Mouse (Mus musculus) intestine, embryonic 16.5 days (tissue): ENCODE results near the gene Phf2. TPM values are rescaled to one million over a fixed set of nuclear protein-coding genes. Genes with fewer than 3 reads are reported as not detected.

ENCODE experiments used
- ATAC-seq: fragments of 200-750 bp; cut with Nextera tagmentation; 2 replicates; pipeline ENCODE4 v1.8.0; 2017; ENCODE audit warnings: moderate TSS enrichment, moderate library complexity
- H3K27ac ChIP-seq: fragments of 300-500 bp; sonication (generic); 2 replicates; pipeline ENCODE4 v1.5.1; 2014; ENCODE audit warnings: mild to moderate bottlenecking, low read length
- H3K27me3 ChIP-seq: fragments of 300-500 bp; sonication (generic); replicated peaks from 2 replicates; pipeline ENCODE4 v1.6.1; 2014; ENCODE audit warnings: low read length, control low read depth, mixed read lengths; ENCODE audit not compliant: control insufficient read depth, insufficient read depth
- H3K36me3 ChIP-seq: fragments of 300-500 bp; sonication (generic); 2 replicates; pipeline ENCODE4 v1.6.1; 2014; ENCODE audit warnings: low read length, control low read depth; ENCODE audit not compliant: control insufficient read depth, insufficient read depth
- H3K4me1 ChIP-seq: fragments of 300-500 bp; sonication (generic); 2 replicates; pipeline ENCODE4 v1.6.1; 2014; ENCODE audit warnings: low read length, control low read depth, mixed read lengths; ENCODE audit not compliant: control insufficient read depth, insufficient read depth
- H3K4me2 ChIP-seq: fragments of 300-500 bp; sonication (generic); 2 replicates; pipeline ENCODE4 v1.6.1; 2014; ENCODE audit warnings: low read depth, low read length, control low read depth
- H3K4me3 ChIP-seq: fragments of 300-500 bp; sonication (generic); 2 replicates; pipeline ENCODE4 v1.5.1; 2014; ENCODE audit warnings: mild to moderate bottlenecking, low read length
- H3K9ac ChIP-seq: fragments of 300-500 bp; sonication (generic); 2 replicates; pipeline ENCODE4 v1.6.1; 2014; ENCODE audit warnings: low read depth, low read length
- H3K9me3 ChIP-seq: fragments of 300-500 bp; sonication (generic); 2 replicates; pipeline ENCODE4 v1.6.1; 2016; ENCODE audit warnings: low read length, control low read depth; ENCODE audit not compliant: control insufficient read depth
- WGBS: fragments of 180-500 bp; shearing (Covaris S2); extraction: QIAGEN DNeasy Blood & Tissue Kit; methylation state at CpG from one replicate; pipeline ENCODE4 v1.1.7; 2014; 5-methylcytosine and 5-hydroxymethylcytosine counted together
- polyA plus RNA-seq: library from polyadenylated mRNA; unstranded; fragments of >200 nt; fragmentation: Nextera tagmentation; extraction: Ambion mirVana; gene quantifications from 2 replicates; pipeline ENCODE4 v1.2.1, GENCODE M21; 2015

Gene Phf2
- polyA plus RNA-seq, 1 experiment from 2014 or later = 3.9 TPM

- peak; percentile 96 for ATAC-seq
- 29% methylated on average over 27 of the region's 27 CpGs for WGBS
- no peaks in the 10 kb centered on the region for H3K9me3 ChIP-seq
- H3K27me3 ChIP-seq = no peaks in the 10 kb centered on the region
- no peaks in the 10 kb centered on the region for H3K36me3 ChIP-seq
- H3K9ac ChIP-seq = peak overlapping the region; percentile 44
- no peak overlapping the region for H3K27ac ChIP-seq
- peaks cover 4% of the 10 kb centered on the region; the same call in 1 of the 2 replicates for H3K4me1 ChIP-seq
- H3K4me3 ChIP-seq = no peak overlapping the region
- peak overlapping the region; percentile 36; the same call in 1 of the 2 replicates for H3K4me2 ChIP-seq
Observed at GRCm38 (mm10) chr13:48782727-48783725, 87.9 kb downstream of the Phf2 start.

GRCm38 (mm10) chr13:48780345-48781010 is 90.4 kb downstream of the Phf2 start:
- no peak for ATAC-seq
- Histone ChIP-seq H3K27me3 (no peaks in the 10 kb centered on the region), H3K4me1 (peaks cover 4% of the 10 kb centered on the region; the same call in 1 of the 2 replicates), H3K4me3 (no peak overlapping the region), H3K9me3 (no peaks in the 10 kb centered on the region), H3K4me2 (no peak overlapping the region), H3K36me3 (no peaks in the 10 kb centered on the region), H3K27ac (no peak overlapping the region), H3K9ac (no peak overlapping the region)
- whole genome bisulfite sequencing = 57% methylated on average over 9 of the region's 9 CpGs

- Histone ChIP-seq H3K9ac (no peak overlapping the region), H3K4me1 (peaks cover 4% of the 10 kb centered on the region; the same call in 1 of the 2 replicates), H3K27me3 (no peaks in the 10 kb centered on the region), H3K36me3 (no peaks in the 10 kb centered on the region), H3K4me3 (no peak overlapping the region), H3K4me2 (no peak overlapping the region), H3K27ac (0 out of 2 replicates have a peak overlapping the region, but pooled peaks have one; percentile 25), H3K9me3 (no peaks in the 10 kb centered on the region)
- 46% methylated on average over 11 of the region's 11 CpGs for WGBS
- no peak for ATAC-seq
Observed at GRCm38 (mm10) chr13:48779592-48780344, 91.2 kb downstream of the Phf2 start.

- H3K27me3 ChIP-seq = no peaks in the 10 kb centered on the region
- no peak overlapping the region for H3K27ac ChIP-seq
- WGBS = 68% methylated on average over 4 of the region's 4 CpGs
- ATAC-seq = no peak
- no peak overlapping the region for H3K4me2 ChIP-seq
- H3K9me3 ChIP-seq = no peaks in the 10 kb centered on the region
- H3K4me3 ChIP-seq = no peak overlapping the region
- H3K4me1 ChIP-seq = peaks cover 4% of the 10 kb centered on the region; the same call in 1 of the 2 replicates
- no peak overlapping the region for H3K9ac ChIP-seq
- H3K36me3 ChIP-seq = no peaks in the 10 kb centered on the region
Observed at GRCm38 (mm10) chr13:48778138-48778537, 92.8 kb downstream of the Phf2 start.

- Histone ChIP-seq H3K4me3 (no peak overlapping the region), H3K9me3 (no peaks in the 10 kb centered on the region), H3K9ac (no peak overlapping the region), H3K27ac (no peak overlapping the region), H3K36me3 (no peaks in the 10 kb centered on the region), H3K27me3 (no peaks in the 10 kb centered on the region), H3K4me1 (no peaks in the 10 kb centered on the region), H3K4me2 (no peak overlapping the region)
- ATAC-seq = no peak
- WGBS = 68% methylated on average over 7 of the region's 7 CpGs
Observed at GRCm38 (mm10) chr13:48774506-48774905, 96.4 kb downstream of the Phf2 start.

GRCm38 (mm10) chr13:48768109-48768508 is 102.8 kb downstream of the Phf2 start:
- ATAC-seq = no peak

GRCm38 (mm10) chr13:48763701-48764245 is 107.1 kb downstream of the Phf2 start:
- WGBS = 60% methylated on average over 11 of the region's 11 CpGs
- Histone ChIP-seq H3K4me1 (no peaks in the 10 kb centered on the region), H3K27me3 (peaks cover 2% of the 10 kb centered on the region; the same call in 1 of the 2 replicates), H3K4me3 (no peak overlapping the region), H3K4me2 (no peak overlapping the region), H3K9ac (no peak overlapping the region), H3K9me3 (no peaks in the 10 kb centered on the region), H3K27ac (no peak overlapping the region), H3K36me3 (no peaks in the 10 kb centered on the region)
- ATAC-seq = no peak

More at GRCm38 (mm10) chr13:48768109-48768508, 102.8 kb downstream of the Phf2 start:
- Histone ChIP-seq H3K4me1 (no peaks in the 10 kb centered on the region), H3K4me3 (no peak overlapping the region), H3K27ac (no peak overlapping the region), H3K9me3 (no peaks in the 10 kb centered on the region), H3K9ac (no peak overlapping the region), H3K36me3 (no peaks in the 10 kb centered on the region), H3K27me3 (peaks cover 2% of the 10 kb centered on the region; the same call in 1 of the 2 replicates), H3K4me2 (no peak overlapping the region)
- WGBS = 71% methylated on average over 11 of the region's 11 CpGs

- no peaks in the 10 kb centered on the region for H3K27me3 ChIP-seq
- H3K9ac ChIP-seq = no peak overlapping the region
- no peak overlapping the region for H3K27ac ChIP-seq
- H3K9me3 ChIP-seq = no peaks in the 10 kb centered on the region
- no peak overlapping the region for H3K4me3 ChIP-seq
- H3K4me2 ChIP-seq = no peak overlapping the region
- 0 out of 2 replicates have a peak, but pooled peaks have one; percentile 33 for ATAC-seq
- H3K4me1 ChIP-seq = no peaks in the 10 kb centered on the region
- H3K36me3 ChIP-seq = no peaks in the 10 kb centered on the region
- 64% methylated on average over 8 of the region's 8 CpGs for WGBS
Observed at GRCm38 (mm10) chr13:48760855-48761436, 110.0 kb downstream of the Phf2 start.
